Mouse (Mus musculus) right cerebral cortex, postnatal 4 days (tissue): ENCODE measurements around the gene Pcbd1.
"Not testable (repeated sequence)": the region's sequence is repeated elsewhere in the genome, so short reads cannot be mapped to it uniquely, and the experiment has no call there.

Experiments used
- DNase-seq: peaks from one replicate; pipeline ENCODE4 v3.0.0-alpha.2; 2022

Gene Pcbd1

GRCm38 (mm10) chr10:61103564-61104114 lies 14.5 kb downstream of the Pcbd1 start:
- no peak for DNase-seq

GRCm38 (mm10) chr10:61114246-61114720 lies 25.2 kb downstream of the Pcbd1 start:
- no peak for DNase-seq

- DNase-seq = not testable (repeated sequence)
Observed at GRCm38 (mm10) chr10:61121732-61122131, 32.6 kb downstream of the Pcbd1 start.

- no peak for DNase-seq
Observed at GRCm38 (mm10) chr10:61123276-61123913, 34.3 kb downstream of the Pcbd1 start.

- DNase-seq = no peak
Observed at GRCm38 (mm10) chr10:61124462-61124861, 35.3 kb downstream of the Pcbd1 start.

- no peak for DNase-seq
Observed at GRCm38 (mm10) chr10:61128701-61129365, 39.7 kb downstream of the Pcbd1 start.

- DNase-seq = no peak
Observed at GRCm38 (mm10) chr10:61130959-61131358, 41.8 kb downstream of the Pcbd1 start.

GRCm38 (mm10) chr10:61134041-61134440 lies 44.9 kb downstream of the Pcbd1 start:
- DNase-seq = no peak

- DNase-seq = no peak
Observed at GRCm38 (mm10) chr10:61135226-61135839, 46.2 kb downstream of the Pcbd1 start.

GRCm38 (mm10) chr10:61137567-61137966 lies 48.4 kb downstream of the Pcbd1 start:
- DNase-seq = no peak

GRCm38 (mm10) chr10:61143343-61143742 lies 54.2 kb downstream of the Pcbd1 start:
- DNase-seq = no peak
